ENCODE assay signal across 17 mouse cellular contexts in genomic region chr4:93583670-93584303, GRCm38 (mm10).
DNase-seq lines count a peak whose midpoint lies in the region; ATAC-seq lines count a peak whose summit lies in the region.
"Had no signal": no experiment of that assay in that cellular context is flagged by ENCODE, and none has a peak within 500 bp of the region (broad histone marks: within the 10 kb centered on the region; RNA-seq: fewer than 3 reads in every experiment).

No protein-coding gene starts in this region.

- intact Hi-C loops in heart, postnatal 14 days (cut with DNase I) = no loop called here

- H3K4me2 ChIP-seq in heart, embryonic 12.5 days = no peak overlapping the region
- peak overlapping the region; percentile 8 for H3K4me2 ChIP-seq in liver, embryonic 11.5 days
- no peak overlapping the region for H3K4me2 ChIP-seq in neural tube, embryonic 15.5 days
- H3K4me2 ChIP-seq: hindbrain, embryonic 15.5 days had no signal

- peak; percentile 85 for ATAC-seq in heart, embryonic 12.5 days (ENCODE audit: insufficient number of reproducible peaks, low FRiP score)
- peak; percentile 98 for ATAC-seq in liver, embryonic 11.5 days (replicated peaks; ENCODE audit: low FRiP score)
- peak; percentile 99 for ATAC-seq in megakaryocyte-erythroid progenitor cell, adult 5-6 weeks (replicated peaks; ENCODE audit: low FRiP score, low TSS enrichment, poor library complexity, severe bottlenecking)
- no peak for ATAC-seq in neural tube, embryonic 15.5 days (ENCODE audit: low FRiP score)

- H3K9ac ChIP-seq in heart, embryonic 12.5 days = no peak overlapping the region
- H3K9ac ChIP-seq in liver, embryonic 11.5 days (ENCODE audit: low read depth, low read length) = no peak overlapping the region
- no peak overlapping the region for H3K9ac ChIP-seq in neural tube, embryonic 15.5 days (replicated peaks)
- H3K9ac ChIP-seq: hindbrain, embryonic 15.5 days had no signal

- H3K27ac ChIP-seq in heart, embryonic 12.5 days (ENCODE audit: poor library complexity, severe bottlenecking) = no peak overlapping the region; the same call in 1 of the 2 replicates
- H3K27ac ChIP-seq in liver, embryonic 11.5 days (ENCODE audit: low read depth, low read length) = peak overlapping the region; percentile 79
- no peak overlapping the region for H3K27ac ChIP-seq in neural tube, embryonic 15.5 days (replicated peaks)
- H3K27ac ChIP-seq: hindbrain, embryonic 15.5 days; layer of hippocampus, adult 2 months had no signal

- no peak for DNase-seq in heart, postnatal 14 days
- DNase-seq in c-Kit-negative CD71-positive TER-119-positive erythroid progenitor cells, embryonic 14.5 days (ENCODE audit: low read depth, low spot score) = peak; percentile 61
- peak; percentile 35 for DNase-seq in liver, embryonic 11.5 days (ENCODE audit: low spot score)
- DNase-seq in urinary bladder, postnatal 14 days (ENCODE audit: low spot score) = no peak
- no peak for DNase-seq in adrenal gland, adult 18-20 months (ENCODE audit: low spot score in 2 of 2)
- DNase-seq: adrenal gland, postnatal 14 days; cerebellum, adult 11-12 months; gastrocnemius, postnatal 25 days; kidney, adult 8-10 months; lung, adult 18-20 months; right cerebral cortex, adult 18-20 months; thymus, postnatal 14 days had no signal

- 42% methylated on average over 4 of the region's 4 CpGs for WGBS in heart, embryonic 12.5 days
- 34% methylated on average over 4 of the region's 4 CpGs for WGBS in liver, embryonic 11.5 days
- 83% methylated on average over 4 of the region's 4 CpGs for WGBS in neural tube, embryonic 15.5 days

- H3K36me3 ChIP-seq in heart, embryonic 12.5 days = no peaks in the 10 kb centered on the region
- H3K36me3 ChIP-seq in liver, embryonic 11.5 days (ENCODE audit: control insufficient read depth, insufficient read depth, low read length) = no peaks in the 10 kb centered on the region
- no peaks in the 10 kb centered on the region for H3K36me3 ChIP-seq in neural tube, embryonic 15.5 days
- H3K36me3 ChIP-seq: hindbrain, embryonic 15.5 days had no signal

- no peak overlapping the region for H3K4me3 ChIP-seq in heart, embryonic 12.5 days
- no peak overlapping the region for H3K4me3 ChIP-seq in liver, embryonic 11.5 days (ENCODE audit: low read depth, low read length)
- H3K4me3 ChIP-seq in neural tube, embryonic 15.5 days (replicated peaks) = no peak overlapping the region
- H3K4me3 ChIP-seq: hindbrain, embryonic 15.5 days; layer of hippocampus, adult 2 months had no signal

- H3K27me3 ChIP-seq in heart, embryonic 12.5 days (replicated peaks) = no peaks in the 10 kb centered on the region
- H3K27me3 ChIP-seq in liver, embryonic 11.5 days (replicated peaks; ENCODE audit: control insufficient read depth, insufficient read depth, low read length) = no peaks in the 10 kb centered on the region
- no peaks in the 10 kb centered on the region for H3K27me3 ChIP-seq in neural tube, embryonic 15.5 days (replicated peaks)
- H3K27me3 ChIP-seq: hindbrain, embryonic 15.5 days had no signal

- H3K9me3 ChIP-seq in heart, embryonic 12.5 days (replicated peaks) = no peaks in the 10 kb centered on the region
- no peaks in the 10 kb centered on the region for H3K9me3 ChIP-seq in liver, embryonic 11.5 days (ENCODE audit: control insufficient read depth, low read length)
- no peaks in the 10 kb centered on the region for H3K9me3 ChIP-seq in neural tube, embryonic 15.5 days (replicated peaks)
- H3K9me3 ChIP-seq: hindbrain, embryonic 15.5 days had no signal

- H3K4me1 ChIP-seq in heart, embryonic 12.5 days (replicated peaks) = no peaks in the 10 kb centered on the region
- peaks cover 6% of the 10 kb centered on the region; the same call in 1 of the 2 replicates for H3K4me1 ChIP-seq in liver, embryonic 11.5 days (replicated peaks; ENCODE audit: control insufficient read depth, insufficient read depth, low read length)
- H3K4me1 ChIP-seq in neural tube, embryonic 15.5 days = no peaks in the 10 kb centered on the region
- H3K4me1 ChIP-seq: hindbrain, embryonic 15.5 days had no signal

Comparison
In these comparisons a context has a peak if more than half of its experiments do, and no peak if none do; other contexts are left out.
1. DNase-seq: peak in c-Kit-negative CD71-positive TER-119-positive erythroid progenitor cells, embryonic 14.5 days (single experiment) and liver, embryonic 11.5 days (single experiment); none in heart, postnatal 14 days (0 of 2), urinary bladder, postnatal 14 days (single experiment) and adrenal gland, adult 18-20 months (0 of 2).